Mouse (Mus musculus) layer of hippocampus, postnatal 10 days (tissue): Measurements from ENCODE around the gene Tmem254a. TPM values are rescaled to one million over a fixed set of nuclear protein-coding genes. Genes with fewer than 3 reads are reported as not detected.
"Not testable (repeated sequence)": the region's sequence is repeated elsewhere in the genome, so short reads cannot be mapped to it uniquely, and the experiment has no call there.

Experiments
- DNase-seq, 2 experiments: peaks; one replicate each; pipeline ENCODE4 v3.0.0; 2021; ENCODE audit warnings: low spot score in 2 of 2
- long read RNA-seq: library from polyadenylated mRNA; stranded (forward); transcript quantifications from one replicate; pipeline ENCODE4 v2.0.0, GENCODE M21; 2023
- total RNA-seq, 2 experiments: library from RNA; stranded (reverse); gene quantifications; 2 replicates each; pipeline ENCODE4 v1.2.3; 2021

Gene Tmem254a
- 10 to 100 TPM; 13.7 to 21.2 TPM for total RNA-seq
- long read RNA-seq, transcript Tmem254a-204 (4 exons, 2,147 nt): major isoform, 36 of 57 reads
- long read RNA-seq, transcript Tmem254a-201 (4 exons, 1,108 nt): minor isoform, 11 of 57 reads
- long read RNA-seq, partial matches to known transcripts: 0 of 57 reads
- long read RNA-seq, other reads (novel, unspliced or antisense): 9 of 57 reads

DNA sequence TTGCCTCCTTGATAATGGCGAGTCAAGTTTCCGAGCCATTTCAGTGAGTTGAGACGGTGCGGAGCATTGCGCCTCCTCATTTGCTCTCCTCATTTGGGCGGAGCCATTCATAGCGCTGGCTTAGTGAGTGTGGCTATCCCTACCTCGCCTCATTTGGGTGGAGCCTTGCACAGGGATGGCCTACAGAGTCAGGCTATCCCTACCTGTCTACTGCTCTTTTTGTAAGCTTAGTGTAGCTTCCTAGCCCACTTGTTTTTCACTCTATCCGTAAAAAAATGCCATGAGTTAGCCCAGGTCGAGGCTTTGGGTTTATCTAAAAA lies at the start of gene Tmem254a:
Gene Tmem254a, minus strand, starts transcription at position 111 of the 320 bp plus-strand sequence.
- DNase-seq: not testable (repeated sequence)

DNA sequence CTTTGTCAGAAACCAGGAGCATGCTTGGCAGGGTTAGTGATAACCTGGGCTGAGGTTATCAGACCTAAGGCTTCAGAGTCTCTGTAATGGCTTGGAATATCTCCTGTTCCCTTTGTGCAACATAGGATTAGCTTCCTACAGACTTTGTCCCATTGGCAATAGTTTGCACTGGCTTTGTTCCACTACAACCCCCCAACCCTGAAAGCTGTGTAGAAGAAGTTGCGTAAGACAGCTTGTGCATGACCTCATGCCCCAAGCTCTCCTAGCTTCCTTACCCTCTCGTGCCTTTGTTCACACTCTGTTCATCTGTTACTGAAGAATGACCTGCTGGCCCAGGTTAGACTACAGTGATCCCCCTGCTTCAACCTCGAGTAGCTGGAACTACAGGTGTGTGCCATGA lies 30.4 kb upstream of the Tmem254a start:
- DNase-seq: not testable (repeated sequence)

DNA sequence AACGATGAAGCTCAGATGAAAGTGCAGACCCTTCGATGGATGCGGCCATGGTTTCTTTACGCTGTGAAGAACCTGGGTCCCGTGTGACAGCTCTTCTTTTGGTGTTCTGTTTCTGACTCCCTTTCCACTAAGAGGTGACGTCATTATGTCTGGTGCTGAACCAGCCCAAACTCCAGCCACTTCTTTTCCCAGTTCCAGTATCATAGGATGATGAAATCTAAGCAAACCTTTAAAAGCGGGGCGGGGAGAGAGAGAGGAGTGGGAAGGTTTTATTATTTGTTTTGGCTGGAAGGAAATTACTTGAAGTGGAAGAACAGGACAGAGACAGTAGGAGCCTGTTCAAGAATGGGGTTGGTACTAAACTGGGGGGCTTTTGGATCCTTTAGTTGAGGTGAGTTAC lies 10.5 kb upstream of the Tmem254a start, which contains the start of gene Cphx1:
Gene Cphx1, plus strand, starts transcription at position 301 of the 400 bp plus-strand sequence.
- DNase-seq: not testable (repeated sequence)

DNA sequence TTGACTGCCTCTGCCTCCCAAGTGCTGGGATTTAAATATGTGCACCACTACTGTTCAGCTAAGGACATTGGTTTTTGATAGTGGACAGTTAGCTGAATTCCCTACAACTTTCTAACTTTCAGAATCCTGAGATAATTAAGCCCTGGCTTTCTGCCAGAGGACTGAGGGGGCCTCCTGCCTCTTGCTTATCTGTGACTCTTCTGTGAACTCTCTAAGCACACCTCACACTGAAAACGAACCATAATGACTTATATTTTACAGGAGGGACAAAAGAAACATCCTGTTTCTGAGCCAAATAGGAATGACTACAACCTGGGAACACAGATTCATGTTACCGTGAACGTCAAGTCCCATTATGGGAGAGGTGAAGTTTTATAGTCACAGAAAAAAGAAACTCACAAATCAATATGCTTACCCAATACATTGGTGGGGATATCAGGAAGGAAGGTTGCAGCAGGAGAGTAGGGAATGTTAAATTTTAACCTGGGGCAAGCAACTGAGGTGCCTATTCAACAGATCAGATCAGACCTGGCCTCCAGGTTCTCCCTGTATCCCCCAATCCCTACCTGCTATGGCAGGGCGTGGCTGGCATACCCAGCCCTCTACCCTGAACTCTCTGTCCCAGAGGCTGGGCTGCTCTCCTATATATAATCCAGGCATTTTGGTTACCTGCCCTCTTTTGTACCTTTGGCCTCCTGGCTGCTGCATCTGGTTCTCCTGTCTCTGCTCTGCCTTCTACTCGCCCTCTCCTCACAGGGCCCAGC lies 9.6 kb upstream of the Tmem254a start:
- not testable (repeated sequence) for DNase-seq

DNA sequence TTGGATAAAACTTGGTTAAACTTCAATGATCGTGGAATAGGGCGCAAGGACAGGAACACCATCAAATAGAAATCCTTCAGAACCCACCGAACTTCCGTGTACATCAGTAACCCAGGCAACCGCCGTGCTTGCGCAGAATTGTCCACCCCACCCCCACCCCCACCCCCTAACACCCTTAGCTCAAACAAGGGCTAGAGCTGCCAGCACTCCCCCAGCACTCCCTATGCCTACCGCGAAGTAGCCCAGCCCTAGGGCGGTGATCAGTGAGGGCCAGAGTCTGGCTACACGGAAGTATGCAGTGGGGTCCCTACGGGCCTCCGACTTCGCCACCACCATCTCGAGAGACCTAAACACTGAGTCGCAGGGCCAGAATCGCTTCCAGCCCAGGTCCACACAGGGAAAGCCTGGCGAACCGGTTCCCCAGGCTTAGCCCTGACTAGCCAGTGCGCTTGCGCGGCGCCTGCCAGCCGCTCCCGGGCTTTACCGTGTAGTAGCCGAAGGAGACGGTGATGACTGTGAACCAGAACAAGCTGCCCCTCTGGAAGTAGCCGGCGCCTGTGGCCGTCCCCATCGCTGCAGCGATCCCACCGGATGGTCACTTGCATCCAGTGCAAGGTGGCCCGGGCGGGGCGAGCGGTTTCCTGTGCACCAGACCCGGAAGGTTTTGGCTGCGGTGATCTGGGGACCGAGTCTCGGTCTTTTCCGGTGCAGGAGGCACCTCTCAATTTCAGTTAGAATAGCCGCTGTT lies 484 bp downstream of the Tmem254a start:
- DNase-seq: not testable (repeated sequence)

DNA sequence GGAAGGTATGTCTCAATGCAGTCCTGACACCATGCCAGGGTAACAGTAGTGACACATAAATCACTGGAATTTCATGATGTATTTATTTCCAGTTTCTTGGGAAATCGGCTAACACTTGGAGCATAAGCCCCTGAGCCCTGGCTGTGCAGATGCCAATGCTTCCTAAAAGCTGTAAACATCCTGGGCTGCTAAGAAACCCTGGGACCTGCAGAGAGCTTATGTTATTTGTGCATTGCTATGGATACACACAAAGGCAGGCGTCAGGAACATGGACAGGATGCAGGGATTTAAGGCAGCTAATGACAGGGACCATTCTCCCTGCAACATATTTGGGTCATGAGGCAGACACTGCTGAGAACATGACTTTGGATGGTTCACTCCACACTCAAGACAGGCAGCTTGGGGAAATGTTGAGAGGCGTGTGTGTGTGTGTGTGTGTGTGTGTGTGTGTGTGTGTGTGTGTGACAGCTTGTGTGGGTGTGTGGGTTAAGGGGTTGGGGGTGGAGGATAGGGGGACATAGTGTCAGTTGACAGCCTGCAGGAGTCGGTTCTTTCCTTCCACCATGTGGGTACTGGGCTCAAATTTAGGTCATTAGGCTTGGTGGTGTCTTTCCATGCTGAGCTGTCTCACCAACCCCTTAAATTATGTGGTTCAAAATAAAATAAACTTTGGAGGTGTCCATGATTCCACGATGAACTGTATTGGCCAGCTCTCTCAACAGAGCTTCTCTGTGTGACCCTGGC lies 8.9 kb downstream of the Tmem254a start:
- DNase-seq: not testable (repeated sequence)

DNA sequence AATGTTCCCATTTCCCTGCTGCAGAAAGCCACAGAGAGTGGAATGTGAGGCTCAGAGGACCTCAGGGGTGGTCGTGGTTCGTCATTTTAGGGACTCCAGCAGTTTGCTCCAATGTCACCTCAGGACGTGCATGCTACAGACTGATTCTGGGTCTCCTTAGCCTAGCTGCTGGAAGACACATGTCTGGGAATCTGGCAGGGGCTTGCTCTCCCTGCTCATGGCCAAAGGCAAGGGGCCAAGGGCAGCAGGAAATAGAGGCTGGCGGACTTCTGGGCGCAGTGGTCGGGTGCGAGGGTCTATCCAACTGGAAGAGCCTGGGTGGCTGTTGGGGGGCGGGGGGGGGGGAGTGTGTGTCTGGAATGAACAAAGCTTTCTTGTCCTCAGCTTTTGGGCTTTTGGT lies 18.5 kb downstream of the Tmem254a start:
- not testable (repeated sequence) for DNase-seq

DNA sequence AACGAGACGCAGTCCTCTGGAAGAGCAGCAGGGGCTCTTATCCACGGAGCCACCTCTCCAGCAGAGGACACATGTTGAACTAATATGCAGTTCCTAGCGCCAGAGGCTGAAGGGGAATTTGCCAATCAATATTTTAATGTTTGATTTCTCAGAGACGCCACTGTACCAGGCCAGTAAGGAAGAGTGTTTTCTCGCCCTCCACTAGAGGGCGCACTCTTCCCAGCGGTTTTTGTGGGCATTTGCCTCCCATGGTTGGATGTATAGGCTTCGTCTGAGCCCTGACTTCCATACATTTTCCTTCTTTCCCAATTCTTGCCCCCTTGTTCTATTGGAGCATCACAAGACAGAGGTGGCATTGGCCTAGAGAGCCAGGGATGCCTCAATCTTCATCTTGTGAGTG lies 20.2 kb downstream of the Tmem254a start:
- not testable (repeated sequence) for DNase-seq

DNA sequence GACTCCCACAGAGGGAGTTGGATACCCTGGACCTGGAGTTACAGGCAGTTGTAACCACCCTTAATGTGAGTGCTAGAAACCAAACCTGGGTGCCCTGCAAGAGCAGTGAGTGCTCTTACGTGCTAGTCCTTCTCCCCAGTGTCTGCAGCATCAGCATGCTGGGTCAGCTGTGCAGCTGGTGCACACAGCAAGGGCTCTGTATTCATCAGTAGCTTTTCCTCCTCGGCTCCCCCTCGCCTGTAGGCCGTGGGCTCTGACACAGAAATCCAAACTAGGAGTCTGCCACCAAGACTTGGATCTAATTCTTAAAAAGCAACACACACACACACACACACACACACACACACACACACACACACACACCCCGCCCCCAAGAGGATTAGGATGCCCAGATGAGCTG lies 22.2 kb downstream of the Tmem254a start:
- peak; percentile 1 to 5 for DNase-seq

DNA sequence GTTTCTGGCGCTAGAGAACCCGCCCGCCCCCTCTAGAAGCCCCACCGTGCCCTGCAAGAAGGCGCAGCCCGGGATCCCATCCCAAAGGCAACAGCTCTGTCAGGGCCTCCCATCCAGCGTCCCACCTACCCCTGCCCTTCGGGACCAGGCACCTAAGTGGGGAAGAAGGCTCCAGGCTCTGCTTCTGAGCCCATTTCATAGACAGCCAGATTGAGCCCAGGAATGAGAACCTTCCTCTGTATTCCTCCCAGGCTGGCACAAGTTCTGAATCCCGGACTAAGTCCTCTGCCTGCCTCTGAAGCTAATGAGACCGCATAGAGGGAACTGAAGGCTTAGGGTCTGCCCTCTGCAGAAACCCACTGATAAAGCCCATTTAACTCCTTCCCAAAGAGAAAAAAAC lies 24.5 kb downstream of the Tmem254a start, which contains the start of gene Plac9a:
Gene Plac9a, minus strand, starts transcription at position 101 of the 400 bp plus-strand sequence.
- DNase-seq: not testable (repeated sequence)

DNA sequence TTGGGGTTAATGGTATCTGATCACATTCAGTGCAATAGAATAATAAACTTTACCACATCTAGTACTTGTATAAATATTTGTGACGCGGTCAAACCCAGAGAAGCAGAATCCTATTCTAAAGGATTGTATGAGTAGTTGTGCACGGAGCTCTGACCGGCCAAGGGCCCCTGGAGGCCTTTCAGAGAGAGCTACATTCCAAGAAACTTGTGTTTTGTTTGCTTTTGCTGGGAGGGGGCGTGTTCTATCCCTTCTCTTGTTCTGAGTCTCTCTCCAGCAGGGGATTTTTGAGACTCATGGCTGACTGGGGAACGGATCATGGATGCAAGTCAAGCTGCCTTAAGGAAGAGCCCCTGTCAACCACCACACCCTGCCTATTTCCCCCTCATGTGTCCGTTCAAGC lies 31.8 kb downstream of the Tmem254a start:
- not testable (repeated sequence) for DNase-seq

DNA sequence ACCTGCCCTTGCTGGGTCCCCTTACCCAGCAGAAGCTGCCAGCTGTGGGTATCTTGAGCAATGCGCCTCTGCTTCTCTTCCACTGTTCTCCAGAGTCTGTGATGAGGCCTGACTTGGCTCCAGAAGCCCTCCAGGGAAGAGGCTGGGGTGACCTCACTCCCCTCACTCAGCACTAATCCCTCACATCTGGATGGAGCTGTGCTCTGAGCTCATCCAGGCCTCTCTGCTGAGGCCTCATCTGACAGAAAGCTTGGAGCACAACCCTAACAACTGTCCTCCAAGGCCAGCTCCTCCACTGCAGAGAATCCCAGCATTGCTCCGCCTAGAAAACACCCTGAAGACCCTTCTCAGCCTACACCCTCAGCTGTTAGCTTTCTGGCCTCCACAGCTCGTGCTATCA lies 32.9 kb downstream of the Tmem254a start:
- not testable (repeated sequence) for DNase-seq

DNA sequence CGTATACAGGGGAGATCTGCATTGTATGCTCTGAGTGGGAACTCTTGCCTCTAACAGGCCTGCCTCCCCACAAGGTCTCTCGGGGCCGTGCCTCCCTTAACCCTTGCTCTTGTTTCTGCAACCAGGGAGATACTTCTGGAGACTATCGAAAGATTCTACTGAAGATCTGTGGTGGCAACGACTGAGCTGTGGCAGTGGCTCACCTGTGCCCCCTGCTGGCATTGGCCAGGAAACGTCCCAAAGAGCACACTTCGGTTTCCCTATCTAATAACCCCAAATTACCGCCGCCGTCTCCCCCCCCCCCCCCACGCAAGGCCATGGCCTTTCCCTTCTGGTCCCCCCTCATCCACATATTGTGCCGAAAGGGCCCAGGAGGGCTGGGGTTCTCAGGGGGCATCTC lies 41.6 kb downstream of the Tmem254a start:
- not testable (repeated sequence) for DNase-seq

DNA sequence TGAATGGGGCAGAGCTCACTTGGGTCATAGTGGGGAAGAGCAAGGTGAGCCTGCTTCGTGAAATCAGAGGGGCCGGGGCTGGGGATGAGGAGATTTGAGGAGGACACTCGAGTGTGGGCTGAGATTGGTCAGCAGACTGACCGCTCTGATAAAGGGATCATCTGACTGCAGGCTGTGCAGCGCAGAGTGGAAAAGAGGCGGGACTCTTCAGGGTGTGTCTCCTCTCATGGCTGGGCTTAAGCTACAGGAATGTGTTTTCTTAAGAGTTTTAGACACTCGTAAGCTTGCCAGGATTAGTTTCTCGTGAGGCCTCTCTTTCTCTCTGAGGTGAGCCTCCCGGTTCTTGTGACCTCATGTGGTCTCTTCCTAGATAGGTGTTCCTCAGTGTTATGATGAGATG lies 45.7 kb downstream of the Tmem254a start:
- not testable (repeated sequence) for DNase-seq

DNA sequence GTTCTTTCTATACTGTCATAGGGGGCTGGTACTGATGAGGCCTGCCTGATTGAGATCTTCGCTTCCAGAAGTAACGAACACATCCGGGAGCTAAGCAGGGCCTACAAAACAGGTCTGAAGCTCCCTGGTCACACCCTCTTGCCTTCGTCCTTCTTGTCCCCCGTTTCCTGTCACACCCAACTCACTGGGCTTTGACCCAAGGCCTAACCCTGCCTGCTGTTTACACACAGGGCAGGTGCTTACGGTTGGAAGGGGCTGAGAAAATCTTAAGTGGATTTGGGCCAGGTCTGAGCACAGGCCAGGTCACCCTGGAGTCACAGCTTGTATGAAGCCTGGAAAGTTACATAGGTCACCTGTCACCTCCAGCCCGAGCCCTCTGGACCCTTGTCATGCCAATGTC lies 50.8 kb downstream of the Tmem254a start:
- not testable (repeated sequence) for DNase-seq

Other genes starting within 250 kb of the Tmem254a start
- 10 to 100 TPM; 25.4 to 26.7 TPM for gene Ppif, start 233.5 kb downstream of the Tmem254a start, total RNA-seq
- 10 to 100 TPM; 52.0 to 55.7 TPM for gene Zcchc24, start 158.6 kb downstream of the Tmem254a start, total RNA-seq
- 10 to 100 TPM; 16.6 to 17.0 TPM for gene Anxa11, start 85.5 kb downstream of the Tmem254a start, total RNA-seq
- 1 to 10 TPM in 1 of 2 experiments, not detected in 1; 2.6 TPM for gene Plac9a, start 24.6 kb downstream of the Tmem254a start, total RNA-seq
- not detected for gene Cphx1, start 10.6 kb upstream of the Tmem254a start, total RNA-seq
- 1 to 10 TPM in 1 of 2 experiments, not detected in 1; 1.3 TPM for gene Duxbl1, start 50.9 kb upstream of the Tmem254a start, total RNA-seq
- 10 to 100 TPM; 17.5 to 18.8 TPM for gene Gm9780, start 115.0 kb upstream of the Tmem254a start, total RNA-seq
- gene Tmem254c, start 139.7 kb upstream of the Tmem254a start, total RNA-seq: 10 to 100 TPM; 35.1 to 52.3 TPM
- gene Cphx2, start 153.8 kb upstream of the Tmem254a start, total RNA-seq: not detected
- not detected for gene Cphx3, start 154.6 kb upstream of the Tmem254a start, total RNA-seq
- gene Duxbl2, start 190.7 kb upstream of the Tmem254a start, total RNA-seq: 1 to 10 TPM in 1 of 2 experiments, under 1 TPM in 1; 0.22 to 1.1 TPM